Mouse (Mus musculus): ENCODE data around the gene Eva1c. TPM values are rescaled to one million over a fixed set of nuclear protein-coding genes. Genes with fewer than 3 reads are reported as not detected.

Gene Eva1c
- polyA plus RNA-seq, 1 experiment from 2014 or later = 3.1 TPM

DNA sequence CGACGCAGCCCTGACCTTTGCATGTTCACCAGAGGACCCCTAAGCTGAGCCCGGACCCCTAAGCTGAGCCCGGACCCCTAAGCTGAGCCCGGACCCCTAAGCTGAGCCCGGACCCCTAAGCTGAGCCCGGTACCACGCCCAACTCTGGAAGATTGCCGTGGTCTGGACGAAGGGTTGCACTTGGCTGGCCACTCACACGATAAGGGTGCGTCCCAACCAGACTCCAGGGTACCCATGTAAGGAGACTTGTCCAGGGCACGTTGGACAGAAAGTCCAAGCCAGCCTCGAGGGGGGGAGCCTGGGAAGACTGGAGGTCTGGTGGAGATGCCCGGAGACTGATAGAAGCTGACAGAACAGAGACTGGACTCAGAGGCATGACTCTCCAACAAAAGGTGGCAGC lies 5.2 kb downstream of the Eva1c start:
- no peaks in the 10 kb centered on the region for H3K36me3 ChIP-seq (replicated peaks; ENCODE audit: control insufficient read depth, insufficient read depth)
- H3K4me3 ChIP-seq (replicated peaks; ENCODE audit: low read length) = peak overlapping the region; percentile 47
- H3K9ac ChIP-seq = no peak overlapping the region
- H3K27me3 ChIP-seq (ENCODE audit: control insufficient read depth, insufficient read depth, low read length) = peaks cover 40% of the 10 kb centered on the region
- H3K4me1 ChIP-seq (replicated peaks; ENCODE audit: control insufficient read depth, insufficient read depth, low read length) = peaks cover 22% of the 10 kb centered on the region
- 19% methylated on average over 15 of the region's 15 CpGs for WGBS
- DNase-seq (ENCODE audit: low spot score) (no peak), ATAC-seq (ENCODE audit: low FRiP score) (no peak)
- H3K9me3 ChIP-seq (ENCODE audit: control insufficient read depth, low read length) = no peaks in the 10 kb centered on the region
- no peak overlapping the region for H3K27ac ChIP-seq
- H3K4me2 ChIP-seq (replicated peaks) = peak overlapping the region; percentile 99

DNA sequence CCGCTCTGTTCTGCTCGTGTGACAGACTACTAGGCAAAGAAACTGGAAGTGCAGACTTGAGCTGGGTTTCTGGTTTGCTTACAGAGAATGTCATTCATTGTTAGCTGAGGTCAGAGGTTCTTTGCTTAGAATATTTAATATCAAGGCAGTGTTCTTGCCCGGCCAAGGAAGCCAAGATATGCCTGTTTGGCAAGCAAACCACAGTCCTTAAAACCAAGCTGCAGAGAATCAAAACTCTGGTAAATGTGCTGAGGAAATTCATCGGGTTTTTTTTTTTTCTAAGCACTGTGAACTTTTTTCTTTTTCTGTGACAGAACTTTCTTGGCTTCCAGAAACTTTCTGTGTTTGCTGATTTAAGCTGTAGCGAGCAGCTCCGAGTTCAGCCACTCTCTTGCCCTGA lies 6.0 kb downstream of the Eva1c start:
- H3K9ac ChIP-seq = no peak overlapping the region
- no peaks in the 10 kb centered on the region for H3K36me3 ChIP-seq (replicated peaks; ENCODE audit: control insufficient read depth, insufficient read depth)
- H3K4me1 ChIP-seq (replicated peaks; ENCODE audit: control insufficient read depth, insufficient read depth, low read length) = peaks cover 22% of the 10 kb centered on the region
- H3K9me3 ChIP-seq (ENCODE audit: control insufficient read depth, low read length) = no peaks in the 10 kb centered on the region
- no peak for ATAC-seq (ENCODE audit: low FRiP score)
- DNase-seq (ENCODE audit: low spot score) = no peak
- H3K27me3 ChIP-seq (ENCODE audit: control insufficient read depth, insufficient read depth, low read length) = peaks cover 40% of the 10 kb centered on the region
- H3K27ac ChIP-seq = no peak overlapping the region
- no peak overlapping the region for H3K4me3 ChIP-seq (replicated peaks; ENCODE audit: low read length)
- H3K4me2 ChIP-seq (replicated peaks) = peak overlapping the region; percentile 99; the same call in 1 of the 2 replicates
- 40% methylated on average over 6 of the region's 6 CpGs for WGBS

DNA sequence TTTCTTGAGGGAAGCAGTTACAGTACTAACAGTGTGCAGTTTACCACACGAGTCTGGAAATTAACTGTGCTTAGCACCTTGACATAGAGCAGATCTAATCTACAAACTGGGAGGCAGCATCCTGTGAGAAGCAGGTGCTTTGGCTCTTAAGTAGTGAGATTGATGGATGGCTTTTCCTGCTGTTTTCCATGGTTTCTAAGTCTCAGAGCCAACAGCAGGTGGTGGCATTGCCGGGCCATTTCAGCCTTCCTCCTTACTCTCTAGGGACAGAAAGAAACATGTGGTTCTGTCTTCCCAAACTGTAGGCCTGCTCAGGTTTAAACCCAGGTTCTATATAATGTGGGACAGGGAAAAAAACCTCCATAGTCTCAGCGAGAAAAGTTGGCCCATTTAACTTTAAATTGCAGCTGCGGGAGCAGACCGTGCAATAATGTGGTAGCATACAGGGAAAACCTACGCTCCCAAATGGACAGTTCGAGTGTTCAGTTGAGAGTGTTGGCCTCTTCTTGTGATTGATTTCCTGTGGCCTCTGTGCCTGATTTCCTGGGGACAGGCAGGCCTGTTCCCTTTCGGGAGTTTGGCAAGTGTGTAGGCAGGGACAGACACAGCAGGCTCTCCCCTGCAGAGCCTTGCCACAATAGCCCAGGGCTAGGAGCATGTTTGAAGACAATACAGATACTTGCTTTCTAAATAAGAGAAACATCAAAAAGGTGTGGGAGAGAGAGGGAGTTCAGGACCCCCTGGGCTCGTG lies 6.7 kb downstream of the Eva1c start:
- no peak overlapping the region for H3K9ac ChIP-seq

DNA sequence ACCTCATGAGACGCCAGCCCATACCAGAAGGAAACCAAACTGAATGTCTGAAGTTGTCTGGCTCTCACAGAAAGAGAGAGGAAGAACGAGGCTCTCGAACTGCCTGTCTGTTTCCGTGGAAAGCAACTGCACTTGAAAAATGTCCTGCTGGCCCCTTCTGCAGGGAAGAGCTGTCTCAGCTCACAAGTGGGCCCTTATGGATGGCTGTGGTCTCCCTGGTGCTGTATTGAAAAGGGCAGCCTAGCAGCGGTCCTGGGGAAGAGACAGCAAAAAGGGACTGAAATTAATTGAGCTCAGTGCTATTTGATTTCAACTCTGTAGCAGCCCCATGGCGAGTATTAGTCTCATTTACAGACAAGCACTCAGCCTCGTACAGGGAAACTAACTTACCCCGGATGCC lies 10.9 kb downstream of the Eva1c start:
- 48% methylated on average over 8 of the region's 8 CpGs for WGBS
- no peaks in the 10 kb centered on the region for H3K9me3 ChIP-seq (ENCODE audit: control insufficient read depth, low read length)
- no peak overlapping the region for H3K27ac ChIP-seq
- H3K27me3 ChIP-seq (ENCODE audit: control insufficient read depth, insufficient read depth, low read length) = 0 out of 2 replicates have a peak, but pooled peaks cover 4% of the 10 kb centered on the region
- no peaks in the 10 kb centered on the region for H3K36me3 ChIP-seq (replicated peaks; ENCODE audit: control insufficient read depth, insufficient read depth)
- H3K9ac ChIP-seq = no peak overlapping the region
- H3K4me3 ChIP-seq (replicated peaks; ENCODE audit: low read length) = no peak overlapping the region
- H3K4me1 ChIP-seq (replicated peaks; ENCODE audit: control insufficient read depth, insufficient read depth, low read length) = peaks cover 13% of the 10 kb centered on the region
- DNase-seq (ENCODE audit: low spot score) (no peak), ATAC-seq (ENCODE audit: low FRiP score) (no peak)
- H3K4me2 ChIP-seq (replicated peaks) = no peak overlapping the region

More for the DNA sequence above, 6.7 kb downstream of the Eva1c start:
- Histone ChIP-seq H3K27ac (no peak overlapping the region), H3K9me3 (ENCODE audit: control insufficient read depth, low read length) (no peaks in the 10 kb centered on the region), H3K4me2 (replicated peaks) (no peak overlapping the region), H3K27me3 (ENCODE audit: control insufficient read depth, insufficient read depth, low read length) (peaks cover 39% of the 10 kb centered on the region), H3K36me3 (replicated peaks; ENCODE audit: control insufficient read depth, insufficient read depth) (no peaks in the 10 kb centered on the region), H3K4me1 (replicated peaks; ENCODE audit: control insufficient read depth, insufficient read depth, low read length) (peaks cover 22% of the 10 kb centered on the region), H3K4me3 (replicated peaks; ENCODE audit: low read length) (no peak overlapping the region)
- DNase-seq (ENCODE audit: low spot score) (no peak), ATAC-seq (ENCODE audit: low FRiP score) (no peak)
- WGBS = 22% methylated on average over 9 of the region's 9 CpGs

DNA sequence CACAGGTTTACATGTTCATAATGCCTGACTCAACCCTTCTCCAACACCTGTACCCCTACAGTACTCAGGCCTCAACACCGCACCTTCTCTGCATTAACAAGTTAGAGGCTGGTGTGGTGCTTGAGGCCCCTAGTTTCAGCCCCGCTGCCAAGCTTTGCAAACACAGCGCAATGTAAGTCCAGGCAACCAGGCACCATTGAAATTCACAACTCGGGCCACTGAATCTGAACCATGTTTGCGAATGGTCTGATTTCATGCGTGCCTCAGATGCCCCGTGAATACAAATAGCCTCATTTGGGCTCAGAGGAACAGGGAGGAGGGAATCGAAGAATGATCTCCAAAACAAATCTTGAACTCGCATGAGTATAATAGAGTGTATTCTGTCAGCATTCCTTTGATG lies 15.6 kb downstream of the Eva1c start:
- H3K36me3 ChIP-seq (replicated peaks; ENCODE audit: control insufficient read depth, insufficient read depth) = no peaks in the 10 kb centered on the region
- H3K4me1 ChIP-seq (replicated peaks; ENCODE audit: control insufficient read depth, insufficient read depth, low read length) = peaks cover 14% of the 10 kb centered on the region
- H3K9ac ChIP-seq = no peak overlapping the region
- WGBS = 21% methylated on average over 9 of the region's 9 CpGs
- no peak overlapping the region for H3K27ac ChIP-seq
- peak; percentile 16; the same call in 1 of the 2 replicates for ATAC-seq (ENCODE audit: low FRiP score)
- no peaks in the 10 kb centered on the region for H3K27me3 ChIP-seq (ENCODE audit: control insufficient read depth, insufficient read depth, low read length)
- H3K4me2 ChIP-seq (replicated peaks) = no peak overlapping the region; the same call in 1 of the 2 replicates
- no peaks in the 10 kb centered on the region for H3K9me3 ChIP-seq (ENCODE audit: control insufficient read depth, low read length)
- no peak overlapping the region for H3K4me3 ChIP-seq (replicated peaks; ENCODE audit: low read length)
- DNase-seq (ENCODE audit: low spot score) = no peak

DNA sequence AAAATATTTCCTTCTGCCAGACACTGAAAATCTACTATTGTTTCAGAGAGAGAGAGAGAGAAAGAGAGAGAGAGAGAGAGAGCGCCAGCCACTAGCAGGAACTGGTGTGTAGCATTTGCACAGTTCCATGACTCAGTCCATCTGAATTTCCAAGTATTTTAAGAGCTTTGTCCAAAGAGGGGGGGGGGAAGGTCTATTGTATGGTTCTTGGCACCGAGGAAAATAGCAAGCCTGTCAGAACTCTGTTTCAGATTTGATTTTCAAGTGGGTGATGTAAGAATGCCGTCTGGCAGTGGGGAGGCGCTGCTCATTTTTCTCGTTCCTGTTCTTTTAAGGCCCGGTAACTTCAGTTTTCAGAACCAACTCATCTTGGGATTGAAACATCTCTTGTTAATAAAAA lies 18.5 kb downstream of the Eva1c start:
- no peaks in the 10 kb centered on the region for H3K36me3 ChIP-seq (replicated peaks; ENCODE audit: control insufficient read depth, insufficient read depth)
- H3K4me1 ChIP-seq (replicated peaks; ENCODE audit: control insufficient read depth, insufficient read depth, low read length) = peaks cover 14% of the 10 kb centered on the region
- no peak overlapping the region for H3K4me3 ChIP-seq (replicated peaks; ENCODE audit: low read length)
- H3K27me3 ChIP-seq (ENCODE audit: control insufficient read depth, insufficient read depth, low read length) = 0 out of 2 replicates have a peak, but pooled peaks cover 5% of the 10 kb centered on the region
- no peak overlapping the region for H3K27ac ChIP-seq
- WGBS = 59% methylated on average over 6 of the region's 6 CpGs
- ATAC-seq (ENCODE audit: low FRiP score) = no peak; the same call in 1 of the 2 replicates
- no peak overlapping the region for H3K9ac ChIP-seq
- H3K9me3 ChIP-seq (ENCODE audit: control insufficient read depth, low read length) = no peaks in the 10 kb centered on the region
- no peak for DNase-seq (ENCODE audit: low spot score)
- H3K4me2 ChIP-seq (replicated peaks) = no peak overlapping the region

DNA sequence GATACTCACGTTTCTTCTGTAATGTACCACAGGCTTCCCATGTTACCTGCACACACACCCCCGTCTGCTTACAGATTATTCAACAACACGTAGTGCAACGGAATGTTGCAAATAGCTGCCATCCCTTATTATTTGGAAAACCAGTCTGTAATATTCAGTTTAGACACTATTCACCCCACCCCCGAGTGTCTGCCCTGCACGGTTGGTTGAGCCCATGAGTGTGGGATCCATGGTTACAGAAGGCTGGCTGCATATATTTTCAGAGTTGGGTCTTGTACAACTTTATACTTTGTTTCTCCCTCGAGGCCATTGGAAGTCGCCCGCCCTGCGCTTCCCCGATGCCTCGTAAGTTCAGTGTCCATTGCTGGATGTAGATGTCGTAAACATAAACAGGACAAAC lies 19.1 kb downstream of the Eva1c start:
- ATAC-seq (ENCODE audit: low FRiP score) (0 out of 2 replicates have a peak, but pooled peaks have one; percentile 52), DNase-seq (ENCODE audit: low spot score) (no peak)
- 47% methylated on average over 13 of the region's 13 CpGs for WGBS
- Histone ChIP-seq H3K9ac (no peak overlapping the region), H3K27me3 (ENCODE audit: control insufficient read depth, insufficient read depth, low read length) (0 out of 2 replicates have a peak, but pooled peaks cover 5% of the 10 kb centered on the region), H3K4me3 (replicated peaks; ENCODE audit: low read length) (no peak overlapping the region), H3K27ac (no peak overlapping the region), H3K9me3 (ENCODE audit: control insufficient read depth, low read length) (no peaks in the 10 kb centered on the region), H3K4me2 (replicated peaks) (no peak overlapping the region), H3K4me1 (replicated peaks; ENCODE audit: control insufficient read depth, insufficient read depth, low read length) (peaks cover 14% of the 10 kb centered on the region), H3K36me3 (replicated peaks; ENCODE audit: control insufficient read depth, insufficient read depth) (no peaks in the 10 kb centered on the region)

DNA sequence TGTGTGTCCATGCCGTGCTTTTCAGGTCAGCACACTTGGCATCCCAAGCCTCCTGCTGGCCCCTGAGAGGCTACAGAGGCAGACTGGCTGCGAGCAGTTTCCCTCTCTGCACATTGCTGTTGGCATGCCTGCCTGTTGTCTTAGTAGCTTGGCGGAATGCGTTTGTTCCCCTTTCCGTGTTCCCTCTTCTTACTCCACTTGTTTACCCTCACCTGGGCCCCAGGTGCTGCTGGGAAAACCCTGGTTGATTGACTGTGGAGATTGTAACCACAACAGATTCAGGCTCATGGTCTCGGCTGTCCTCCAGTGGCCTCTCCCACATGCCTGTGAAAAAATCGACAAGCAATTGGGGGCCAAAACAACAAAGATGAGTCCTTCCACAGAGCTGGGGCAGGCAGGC lies 22.2 kb downstream of the Eva1c start:
- Histone ChIP-seq H3K9me3 (ENCODE audit: control insufficient read depth, low read length) (no peaks in the 10 kb centered on the region), H3K36me3 (replicated peaks; ENCODE audit: control insufficient read depth, insufficient read depth) (no peaks in the 10 kb centered on the region), H3K4me1 (replicated peaks; ENCODE audit: control insufficient read depth, insufficient read depth, low read length) (no peaks in the 10 kb centered on the region), H3K27me3 (ENCODE audit: control insufficient read depth, insufficient read depth, low read length) (0 out of 2 replicates have a peak, but pooled peaks cover 5% of the 10 kb centered on the region), H3K27ac (no peak overlapping the region), H3K4me3 (replicated peaks; ENCODE audit: low read length) (no peak overlapping the region), H3K4me2 (replicated peaks) (no peak overlapping the region), H3K9ac (no peak overlapping the region)
- WGBS = 68% methylated on average over 7 of the region's 7 CpGs
- ATAC-seq (ENCODE audit: low FRiP score) (no peak), DNase-seq (ENCODE audit: low spot score) (no peak)

DNA sequence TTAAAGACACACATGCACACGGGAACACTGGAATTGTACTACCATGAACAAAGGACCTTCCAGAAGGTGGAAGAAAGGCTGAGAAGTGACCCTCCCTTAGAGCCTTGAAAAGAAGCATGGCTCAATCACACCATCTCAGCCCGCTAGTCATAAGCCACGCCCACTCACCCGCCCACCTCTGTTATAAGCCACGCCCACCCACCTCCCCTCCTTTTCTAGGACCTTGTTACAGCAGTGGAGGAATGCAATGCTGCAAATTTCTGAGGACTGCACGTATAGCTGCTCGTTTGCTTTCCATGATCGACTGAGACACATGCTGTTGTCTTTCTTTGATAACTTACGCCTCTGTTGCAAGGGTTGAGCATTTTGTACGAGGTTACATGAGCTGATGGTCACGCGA lies 22.7 kb downstream of the Eva1c start:
- H3K27me3 ChIP-seq (ENCODE audit: control insufficient read depth, insufficient read depth, low read length) = 0 out of 2 replicates have a peak, but pooled peaks cover 5% of the 10 kb centered on the region
- H3K9me3 ChIP-seq (ENCODE audit: control insufficient read depth, low read length) = no peaks in the 10 kb centered on the region
- H3K36me3 ChIP-seq (replicated peaks; ENCODE audit: control insufficient read depth, insufficient read depth) = no peaks in the 10 kb centered on the region
- H3K4me1 ChIP-seq (replicated peaks; ENCODE audit: control insufficient read depth, insufficient read depth, low read length) = no peaks in the 10 kb centered on the region
- H3K27ac ChIP-seq = no peak overlapping the region
- H3K9ac ChIP-seq = no peak overlapping the region
- H3K4me3 ChIP-seq (replicated peaks; ENCODE audit: low read length) = no peak overlapping the region
- H3K4me2 ChIP-seq (replicated peaks) = no peak overlapping the region
- DNase-seq (ENCODE audit: low spot score) (no peak), ATAC-seq (ENCODE audit: low FRiP score) (no peak)
- 45% methylated on average over 12 of the region's 12 CpGs for WGBS
